Mouse (Mus musculus) thymus, adult 2 months (tissue): ENCODE measurements around the gene Hist2h2aa2.

Experiments
- CTCF ChIP-seq: fragments of 200-500 bp; IDR thresholded peaks from 2 replicates; pipeline ENCODE4 v1.5.1; 2012; ENCODE audit warnings: mild to moderate bottlenecking, control low read depth, low read length, moderate library complexity, borderline replicate concordance; ENCODE audit not compliant: control insufficient read depth, poor library complexity, insufficient read depth; ENCODE audit errors: extremely low read depth
- POLR2A ChIP-seq: fragments of 200-500 bp; IDR thresholded peaks from 2 replicates; pipeline ENCODE4 v1.6.1; 2012; ENCODE audit warnings: mild to moderate bottlenecking, low read length, control low read depth, moderate library complexity; ENCODE audit not compliant: control insufficient read depth, poor library complexity, insufficient read depth; ENCODE audit errors: extremely low read depth

- TF ChIP-seq POLR2A (no peak), CTCF (no peak)
Measured at GRCm38 (mm10) chr3:96240799-96241197, 722 bp upstream of the Hist2h2aa2 start.
